Mouse (Mus musculus) heart, adult 9 months (tissue): ENCODE measurements around the gene Tmem266.

ENCODE experiments used
- DNase-seq, 2 experiments: peaks; one replicate each; pipeline ENCODE4 v3.0.0; 2022; ENCODE audit warnings: low spot score in 2 of 2

Tmem266 gene

DNA sequence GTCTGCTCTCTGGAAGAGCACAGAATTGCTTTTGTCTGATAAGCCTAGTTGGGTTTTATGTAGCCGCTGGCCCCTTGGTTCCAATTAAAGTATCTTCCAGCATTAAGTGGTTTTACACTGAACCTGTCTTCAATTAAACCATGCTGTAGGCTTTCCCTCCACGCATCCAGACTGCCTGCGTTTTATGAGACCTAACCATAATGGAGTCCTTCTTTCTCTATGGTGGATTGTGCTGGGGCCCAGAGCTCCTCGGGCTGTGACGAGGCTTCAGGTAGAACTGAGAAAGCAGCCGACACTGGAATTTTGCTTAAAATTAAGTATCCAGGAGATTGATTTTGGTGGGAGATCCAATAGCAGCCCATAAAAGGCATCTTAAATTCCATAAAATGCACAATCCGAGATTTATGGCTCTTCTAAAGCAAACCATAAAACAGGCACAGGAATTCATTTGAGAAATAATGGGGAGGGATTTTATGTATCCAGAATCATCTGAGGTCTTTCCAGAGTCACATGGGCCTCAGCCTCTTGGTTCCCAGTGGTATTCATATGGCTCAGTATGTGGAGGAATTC, 72.4 kb downstream of the Tmem266 start:
- no peak for DNase-seq

- no peak for DNase-seq
Measured at GRCm38 (mm10) chr9:55402276-55402675, 75.6 kb downstream of the Tmem266 start.

DNA sequence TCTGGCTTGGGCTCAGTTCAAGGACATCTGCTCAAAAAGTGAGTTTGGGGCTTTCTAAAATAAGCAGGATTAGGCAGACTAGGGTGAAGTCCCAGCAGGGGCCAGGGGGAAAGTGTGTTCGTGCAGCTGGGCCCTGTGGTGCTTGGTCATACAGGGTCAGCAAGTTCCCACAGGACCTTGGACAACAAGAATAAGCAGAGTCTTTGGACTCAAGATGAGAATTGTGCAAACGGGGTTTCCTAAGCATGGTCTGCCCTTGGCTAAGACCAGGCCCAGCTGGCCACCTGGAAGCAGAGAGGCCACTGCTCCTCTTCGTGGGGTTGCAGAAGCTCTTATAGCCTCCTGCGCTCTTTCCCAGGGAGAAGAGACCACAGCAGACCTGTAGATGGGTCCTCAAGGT, 77.5 kb downstream of the Tmem266 start:
- no peak for DNase-seq

DNA sequence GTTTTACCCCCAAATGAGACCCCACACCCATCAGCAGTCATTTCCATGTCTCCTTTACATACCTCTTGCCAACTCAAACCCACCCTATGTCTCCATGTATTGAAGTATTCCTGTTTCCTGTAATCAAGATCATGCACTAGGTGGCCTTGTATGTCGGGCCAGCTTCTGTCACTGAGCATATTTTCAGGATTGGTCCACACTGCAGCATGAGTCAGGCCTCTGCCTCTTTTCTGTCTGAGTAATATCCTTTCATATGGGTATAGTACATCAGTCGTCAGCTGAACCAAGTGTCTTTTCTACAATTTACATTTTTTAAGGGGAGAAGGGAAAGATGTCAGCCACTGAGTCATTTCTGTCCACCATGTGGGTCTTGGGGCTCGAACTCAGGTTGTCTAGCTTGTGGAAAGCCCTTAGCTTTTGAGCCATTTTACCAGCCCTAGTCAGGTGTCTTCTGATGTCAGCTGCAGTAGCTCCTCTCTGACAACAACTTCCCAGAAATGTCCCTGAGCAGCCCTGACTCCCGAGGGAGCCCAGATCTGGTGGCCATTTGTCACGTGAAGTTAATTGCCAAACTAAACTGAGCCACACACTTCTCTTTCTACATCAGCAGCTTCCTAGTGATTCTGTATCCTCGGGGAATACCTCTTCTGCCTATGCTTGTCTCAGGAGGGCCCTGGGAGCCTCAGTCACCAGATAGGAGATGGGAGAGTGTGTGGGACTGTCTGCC, 78.4 kb downstream of the Tmem266 start:
- DNase-seq: no peak

- no peak for DNase-seq
Measured at GRCm38 (mm10) chr9:55406773-55407172, 80.1 kb downstream of the Tmem266 start.

GRCm38 (mm10) chr9:55408851-55409250, 82.1 kb downstream of the Tmem266 start:
- DNase-seq: no peak

GRCm38 (mm10) chr9:55409833-55410232, 83.1 kb downstream of the Tmem266 start:
- no peak for DNase-seq

DNA sequence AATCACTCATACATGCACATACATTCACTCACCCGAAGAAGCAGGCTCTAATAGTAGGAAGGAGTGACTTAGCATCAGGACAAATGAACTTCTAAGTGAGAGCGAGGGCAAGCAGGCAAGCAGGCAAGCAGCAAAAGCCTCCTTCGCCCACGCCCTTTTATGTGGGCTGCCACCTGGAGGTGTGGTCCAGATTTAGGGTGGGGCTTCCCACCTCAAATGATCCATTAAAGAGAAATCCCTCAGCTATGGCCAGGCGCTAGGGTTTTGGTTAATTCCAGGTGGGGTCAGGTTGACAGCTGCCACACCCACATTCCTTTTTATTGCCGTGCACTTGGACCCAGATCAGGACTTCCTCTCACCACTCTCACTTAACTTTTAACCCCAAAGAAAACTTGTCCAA, 83.7 kb downstream of the Tmem266 start:
- no peak for DNase-seq

- no peak for DNase-seq
Measured at GRCm38 (mm10) chr9:55411154-55411553, 84.4 kb downstream of the Tmem266 start.

- no peak for DNase-seq
Measured at GRCm38 (mm10) chr9:55421786-55422185, 95.1 kb downstream of the Tmem266 start.

DNA sequence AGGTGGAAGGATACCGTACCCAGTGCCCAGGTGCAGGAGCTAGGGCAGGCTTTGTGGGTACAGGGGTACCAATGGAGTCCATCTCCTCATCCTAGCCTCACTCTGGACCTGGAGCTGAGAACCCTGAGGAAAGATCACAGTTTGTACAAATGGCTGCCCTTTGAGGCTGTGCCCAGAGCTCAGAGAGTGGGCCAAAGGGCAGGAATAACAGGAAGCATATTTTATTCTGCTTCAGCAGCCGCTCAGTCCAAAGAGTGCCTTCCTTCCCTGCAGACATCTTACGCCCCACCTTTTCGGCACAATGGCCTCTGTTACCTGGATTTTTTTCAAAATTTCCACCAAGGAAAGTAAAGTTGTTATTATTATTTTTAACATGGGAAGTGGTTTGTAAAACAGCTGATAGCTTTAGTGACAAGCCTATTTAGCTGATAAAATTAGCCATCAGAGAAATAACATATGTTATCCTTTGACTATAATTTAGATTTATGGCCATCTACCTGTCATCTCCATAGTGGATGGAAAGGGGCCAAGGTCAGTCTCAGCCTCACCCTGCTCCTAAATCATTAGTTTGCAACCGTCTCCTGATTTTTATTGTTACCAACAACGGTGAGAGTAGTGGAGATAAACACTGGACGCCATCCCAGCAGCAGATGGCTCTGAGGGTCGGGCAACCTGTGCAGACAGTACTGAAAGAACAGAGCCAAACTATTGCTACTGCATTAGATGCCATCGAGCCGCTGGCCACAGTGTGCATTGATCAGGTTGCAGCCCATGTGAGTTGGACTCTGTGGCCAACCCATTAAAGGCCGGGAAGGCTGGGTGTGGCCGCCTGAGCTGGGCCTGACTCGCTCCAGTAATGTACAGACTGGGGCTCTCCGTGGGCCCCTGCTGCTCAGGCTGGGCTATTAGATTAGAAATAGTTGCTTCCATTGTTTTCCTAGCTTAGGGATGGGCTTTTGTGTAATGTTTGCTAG, 97.0 kb downstream of the Tmem266 start:
- DNase-seq: no peak

GRCm38 (mm10) chr9:55425271-55425810, 98.6 kb downstream of the Tmem266 start:
- DNase-seq: no peak

DNA sequence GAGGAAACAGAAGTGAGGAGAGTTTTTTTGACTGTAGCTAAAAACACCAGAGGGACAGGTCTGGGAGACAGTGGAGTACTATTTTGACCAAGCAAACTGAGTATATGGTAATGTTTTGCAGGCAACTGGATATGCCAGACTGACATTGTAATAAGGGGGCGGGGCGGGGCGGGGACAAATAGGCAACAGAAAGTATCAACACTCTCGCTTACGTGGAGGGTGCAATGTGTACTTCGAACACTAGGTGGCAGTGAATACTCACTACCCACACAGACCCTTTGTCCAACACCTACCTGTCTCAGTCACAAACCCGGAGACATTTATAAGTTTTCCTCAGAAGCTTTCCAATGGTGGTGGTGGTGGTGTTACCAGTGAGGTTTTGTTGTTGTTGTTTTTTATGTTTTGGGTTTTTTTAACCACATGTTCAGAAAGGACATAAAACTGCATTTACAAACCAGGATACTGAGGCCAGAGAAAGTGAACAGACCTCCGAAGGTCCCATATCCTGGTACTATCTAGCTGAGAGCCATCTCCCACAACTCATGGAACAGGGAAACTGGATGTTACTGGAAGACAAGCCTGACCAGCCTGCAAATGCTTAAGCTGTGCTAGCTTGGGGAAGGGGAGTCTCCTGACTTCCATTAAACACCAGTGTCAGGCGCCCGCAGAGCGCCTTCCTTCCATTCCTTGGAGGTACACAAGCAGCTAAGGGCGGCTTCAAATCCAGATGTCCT, 102.7 kb downstream of the Tmem266 start:
- peak; percentile 35 to 61 for DNase-seq

GRCm38 (mm10) chr9:55430133-55430532, 103.4 kb downstream of the Tmem266 start:
- DNase-seq: no peak

GRCm38 (mm10) chr9:55432306-55433289, 105.9 kb downstream of the Tmem266 start:
- DNase-seq: no peak

GRCm38 (mm10) chr9:55433875-55434274, 107.2 kb downstream of the Tmem266 start:
- DNase-seq: no peak

GRCm38 (mm10) chr9:55438433-55438832, 111.7 kb downstream of the Tmem266 start:
- no peak for DNase-seq

- no peak for DNase-seq
Measured at GRCm38 (mm10) chr9:55439206-55439780, 112.6 kb downstream of the Tmem266 start.

DNA sequence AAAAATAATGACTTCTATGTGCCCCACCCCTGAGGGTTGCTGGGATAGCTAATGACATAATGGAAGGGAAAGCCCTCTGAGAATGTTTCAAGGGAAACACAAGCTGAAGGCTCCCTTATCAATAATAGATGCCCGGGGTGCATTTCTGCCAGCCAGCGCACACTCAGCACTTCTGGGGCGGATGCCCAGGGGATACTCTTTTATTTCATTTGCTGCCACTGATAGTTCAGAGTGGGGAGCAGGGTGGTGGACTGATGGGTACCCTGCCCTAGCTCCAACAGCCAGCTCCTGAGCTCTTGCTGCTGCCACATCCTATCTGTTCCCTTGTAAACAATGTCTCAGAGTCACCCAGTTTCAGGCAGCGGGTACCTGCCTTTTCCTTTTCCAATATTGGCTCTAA, 120.8 kb downstream of the Tmem266 start:
- DNase-seq: no peak

DNA sequence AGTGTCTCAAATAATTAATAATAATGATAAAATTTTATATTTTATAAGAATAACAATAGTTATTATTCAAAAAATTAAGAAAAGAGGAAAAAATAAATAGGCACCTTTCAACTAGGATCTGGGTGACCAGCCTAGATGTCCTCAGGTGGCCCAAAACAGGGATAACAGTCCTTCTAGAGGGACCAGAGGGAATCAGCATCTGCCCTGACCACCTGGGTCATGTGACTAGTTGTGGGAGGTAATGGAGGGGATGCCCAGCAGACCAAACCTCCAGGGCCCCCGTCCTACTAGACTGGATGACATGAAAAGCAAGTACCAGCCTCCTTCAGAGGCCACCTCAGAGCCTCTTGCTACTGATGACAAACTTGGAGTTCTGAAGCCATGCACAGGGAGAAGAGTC, 122.4 kb downstream of the Tmem266 start:
- DNase-seq: no peak
